Mouse (Mus musculus): ENCODE measurements around the gene Mbip. TPM values are rescaled to one million over a fixed set of nuclear protein-coding genes. Genes with fewer than 3 reads are reported as not detected.
A peak's percentile ranks its signal among the peaks of the same experiment; 100 is the strongest.

The Mbip gene
- 1 to 10 TPM; 6.5 to 7.8 TPM for total RNA-seq (2021)

DNA sequence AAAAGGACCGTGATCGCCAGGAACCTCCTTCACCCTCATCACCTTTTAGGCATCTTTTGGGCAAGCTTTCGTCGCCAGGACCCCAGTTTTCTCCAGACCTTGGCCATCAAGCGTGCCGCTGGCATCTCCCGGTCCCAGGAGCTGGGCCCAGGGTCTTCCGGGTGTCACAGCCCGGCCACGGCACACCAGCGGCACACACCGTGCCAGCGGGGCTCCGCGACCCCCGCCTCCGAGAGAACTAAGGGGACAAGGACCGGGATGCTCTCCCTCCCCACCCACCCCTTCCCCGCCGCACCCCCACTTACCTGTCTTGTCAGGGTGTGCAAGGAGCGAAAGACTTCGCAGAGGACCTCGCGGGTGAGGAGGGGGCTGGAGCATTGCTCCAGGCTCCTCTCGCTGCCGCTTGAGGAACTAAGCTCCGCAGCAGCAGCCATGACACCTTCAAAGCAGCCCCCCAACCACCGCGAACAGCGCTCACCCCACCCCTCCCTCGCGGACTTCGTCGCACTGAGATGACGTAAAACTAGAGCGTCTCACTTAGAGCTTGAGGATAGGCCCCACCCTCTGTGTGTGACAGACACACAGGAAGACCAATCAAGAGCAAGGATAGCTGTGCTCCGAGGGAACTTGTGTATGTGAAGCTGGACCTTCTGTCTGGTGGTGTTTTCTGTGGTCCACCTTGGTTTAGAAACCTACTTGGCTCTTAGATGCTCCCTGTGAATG is at the start of gene Mbip:
Gene Mbip, minus strand, starts transcription at position 528 of the 723 bp plus-strand sequence.
- intact Hi-C loops (cut with DNase I), result no loop called here

DNA sequence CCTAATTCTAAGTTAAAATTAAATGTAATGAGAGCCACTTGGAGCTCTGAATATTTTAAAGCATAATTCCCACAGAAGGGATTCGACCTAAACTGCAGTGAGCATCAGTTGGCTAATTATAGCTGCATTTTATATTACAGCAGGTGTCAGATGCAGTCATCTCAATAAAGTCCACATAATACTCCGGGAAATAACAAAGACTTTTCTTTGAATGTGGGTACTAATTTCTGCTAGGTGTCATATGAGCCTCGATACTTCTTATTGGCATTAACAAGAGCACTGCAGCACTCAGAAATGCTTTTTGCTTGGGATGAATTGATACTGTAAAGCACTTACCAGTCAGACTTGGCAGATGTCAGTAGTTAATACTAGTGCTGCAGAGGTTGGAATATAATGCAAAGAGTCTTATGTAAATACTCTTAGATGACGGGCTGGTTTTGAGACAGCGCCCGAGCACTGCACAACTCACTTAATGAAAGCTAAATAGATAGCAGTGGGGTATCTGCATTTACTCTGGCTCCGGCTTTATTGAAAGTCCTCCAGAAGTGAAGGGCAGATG is 42.0 kb upstream of the Mbip start:
- DNase-seq (ENCODE audit: low spot score), result no peak
- intact Hi-C loops (cut with DNase I), result no loop called here

More for the DNA sequence above, at the start of gene Mbip:
- DNase-seq (ENCODE audit: low spot score), result peak; percentile 84

DNA sequence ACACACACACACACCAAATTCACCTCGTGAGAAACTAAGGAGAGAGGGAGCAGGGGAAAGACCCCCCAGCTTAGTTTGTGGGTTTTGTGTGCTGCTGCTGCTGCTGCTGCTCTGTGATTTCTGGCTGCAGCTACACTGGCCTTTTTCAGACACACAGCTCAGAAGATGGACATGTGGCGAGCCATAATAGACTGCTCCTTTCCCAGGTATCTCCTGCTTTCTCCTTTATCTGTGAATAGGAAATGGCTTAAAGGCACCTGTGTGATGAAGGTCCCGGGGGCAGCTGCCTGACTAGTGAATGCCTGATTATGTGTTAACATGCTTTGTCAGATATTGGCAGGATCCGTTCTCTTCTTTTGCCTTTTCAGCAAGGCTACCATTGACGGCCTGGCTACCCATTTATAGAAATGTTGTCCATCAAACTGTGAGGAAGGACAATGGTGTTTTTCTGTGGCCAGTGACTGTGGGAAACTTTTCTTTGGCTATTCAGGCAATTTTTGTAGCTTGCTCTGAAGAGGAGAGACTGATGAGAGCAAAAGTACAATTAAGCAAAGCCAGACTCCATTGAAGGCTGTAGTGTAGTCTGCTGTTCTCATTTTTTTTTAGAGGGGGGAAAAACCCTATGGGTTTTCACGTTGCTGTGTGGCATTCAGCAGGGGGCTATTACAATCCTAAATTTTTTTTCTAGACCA is 41.4 kb upstream of the Mbip start:
- intact Hi-C loops (cut with DNase I), result no loop called here
- DNase-seq (ENCODE audit: low spot score), result no peak

DNA sequence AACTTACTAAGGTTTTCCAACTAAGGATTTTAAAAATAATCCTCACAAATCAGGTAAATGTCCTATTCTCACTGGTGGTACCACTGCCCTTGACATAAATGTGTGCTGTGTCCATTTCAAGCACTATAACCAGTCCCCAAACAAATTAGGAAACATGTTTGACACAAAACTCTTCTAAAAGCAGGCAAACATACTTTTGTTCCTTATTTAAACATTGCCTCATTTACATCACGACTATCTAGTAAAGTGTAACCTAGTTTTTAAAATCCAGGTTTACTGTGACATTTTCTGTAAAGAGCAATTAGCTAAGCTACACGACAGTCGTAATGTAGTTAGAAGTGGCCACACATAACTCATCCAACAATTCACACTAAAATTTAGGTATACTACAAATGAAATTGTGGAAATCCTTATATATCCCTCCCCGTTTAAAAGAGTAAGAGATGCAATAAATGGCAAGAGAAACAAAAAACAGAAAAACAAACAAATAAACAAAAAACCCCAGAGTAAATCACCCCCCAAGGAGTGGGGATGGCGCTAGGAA is 851 bp downstream of the Mbip start:
- intact Hi-C loops (cut with DNase I), result no loop called here
- DNase-seq (ENCODE audit: low spot score), result no peak

DNA sequence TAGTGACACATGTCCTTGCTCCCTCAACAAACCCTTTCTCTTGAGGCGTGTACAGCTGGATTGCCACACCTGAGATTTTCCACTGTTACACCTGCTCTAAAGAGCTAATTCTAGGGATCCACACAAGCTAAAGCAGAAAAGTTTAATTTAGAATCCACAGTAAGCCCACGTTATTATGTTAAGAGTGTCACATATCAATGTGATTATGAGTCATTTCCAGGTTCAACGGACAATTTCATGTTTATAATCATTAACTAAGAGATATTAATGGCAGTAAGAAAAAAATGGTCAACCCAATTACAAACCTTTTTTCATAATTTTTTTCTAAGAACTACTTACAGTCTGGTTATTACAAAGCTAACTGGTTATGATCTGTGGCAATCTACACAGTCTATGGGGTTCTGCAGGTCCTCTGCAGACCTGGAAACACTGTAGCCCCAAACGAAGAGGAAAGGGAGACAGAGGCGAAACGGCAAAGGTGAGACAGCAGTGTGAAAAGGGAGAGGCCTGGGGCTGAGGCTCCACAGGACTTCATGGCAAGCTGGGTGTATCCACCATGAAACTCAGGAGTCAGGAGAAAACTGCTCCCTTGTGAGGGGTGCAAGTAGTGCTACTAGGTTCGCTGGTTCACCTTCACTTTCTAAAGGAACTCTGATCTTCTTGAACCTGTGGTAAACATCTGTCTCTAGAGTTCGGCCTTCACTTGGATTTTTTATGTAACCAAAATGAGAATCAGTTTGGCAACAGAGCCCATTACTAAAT is 6.2 kb downstream of the Mbip start:
- intact Hi-C loops (cut with DNase I), result no loop called here
- DNase-seq (ENCODE audit: low spot score), result no peak

DNA sequence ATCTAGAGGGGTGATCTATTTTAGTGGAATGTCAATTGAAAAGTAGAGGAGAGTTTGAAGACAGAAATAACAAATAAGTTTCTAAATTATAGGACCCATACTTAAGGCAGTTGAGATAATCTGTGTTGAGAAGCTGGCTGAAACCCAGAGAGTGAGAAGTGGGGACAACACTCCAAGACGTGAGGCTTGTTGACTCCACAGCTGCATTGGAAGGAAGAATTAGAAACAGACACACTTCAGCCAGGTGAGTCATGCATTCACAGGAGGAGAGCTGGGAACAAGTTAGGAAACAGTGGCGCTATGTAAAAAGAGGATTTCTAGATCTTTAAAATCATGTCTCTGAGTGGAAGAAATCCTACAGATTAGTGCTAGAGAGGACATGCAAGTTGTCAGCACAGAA is 12.2 kb downstream of the Mbip start:
- no peak for DNase-seq (ENCODE audit: low spot score)
- intact Hi-C loops (cut with DNase I), result no loop called here

DNA sequence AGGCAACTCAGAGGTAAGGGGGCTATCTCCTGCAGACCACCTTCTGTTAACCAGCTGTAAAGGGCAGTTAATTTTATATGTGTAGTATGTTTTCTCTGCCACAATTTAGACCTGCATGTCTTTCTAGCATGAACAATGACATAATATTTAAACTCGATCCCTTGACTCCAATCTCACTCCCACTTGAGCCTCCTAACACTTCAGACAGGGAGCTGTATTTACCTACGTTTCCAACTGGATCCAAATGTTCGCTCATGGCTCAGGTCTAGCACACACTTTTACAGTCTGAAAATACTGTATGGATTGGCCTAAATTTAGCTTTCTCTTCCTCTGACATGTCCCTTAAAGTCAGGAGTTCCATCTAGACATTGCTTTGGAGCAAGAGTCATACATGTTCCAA is 13.2 kb downstream of the Mbip start:
- no peak for DNase-seq (ENCODE audit: low spot score)
- intact Hi-C loops (cut with DNase I), result no loop called here

DNA sequence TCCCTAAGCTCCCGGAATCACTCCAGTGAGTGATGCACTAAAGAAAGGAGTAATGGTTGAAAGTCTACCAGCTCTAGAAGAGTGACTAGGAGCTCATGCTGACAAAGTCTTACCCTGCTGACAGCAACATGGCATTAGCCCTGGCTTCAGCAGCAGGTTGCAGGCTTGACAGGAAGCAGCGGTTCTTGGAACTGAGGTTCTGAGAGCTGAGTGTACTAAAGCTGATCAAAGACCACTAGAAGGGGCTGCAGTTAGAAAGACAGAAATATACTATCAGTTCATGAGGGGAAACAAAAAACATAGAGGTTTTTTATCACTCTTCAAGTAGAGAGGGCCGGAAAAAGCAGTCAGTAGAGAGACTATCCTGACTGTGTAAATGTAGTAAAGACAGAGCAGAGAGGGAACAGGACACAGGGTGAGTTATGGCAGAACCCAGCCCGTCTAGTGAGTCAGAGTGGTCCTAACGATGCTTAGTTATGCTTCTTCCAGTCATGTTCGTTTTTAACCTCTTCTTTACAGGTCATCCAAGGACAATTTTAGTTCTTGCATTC is 18.2 kb downstream of the Mbip start:
- no peak for DNase-seq (ENCODE audit: low spot score)
- intact Hi-C loops (cut with DNase I), result no loop called here

DNA sequence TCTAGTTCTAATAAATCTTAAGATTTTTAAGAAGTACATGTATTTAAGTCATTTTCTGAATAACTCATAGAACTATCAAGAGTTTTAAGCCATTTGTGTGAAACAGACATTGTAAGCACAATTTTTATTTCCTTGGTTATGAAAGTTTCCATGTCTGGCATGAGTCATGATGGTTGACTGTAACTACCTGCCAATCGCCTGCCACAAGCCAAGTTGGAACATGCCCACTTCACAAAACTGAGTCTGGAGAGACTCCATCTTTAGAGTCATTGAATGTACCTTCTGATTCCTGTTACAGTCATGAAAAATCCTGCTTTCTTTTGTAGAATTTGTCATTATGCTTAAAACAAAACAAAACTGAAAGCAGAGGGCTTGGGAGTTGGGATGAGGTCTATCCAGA is 19.8 kb downstream of the Mbip start:
- DNase-seq (ENCODE audit: low spot score), result no peak
- intact Hi-C loops (cut with DNase I), result no loop called here

DNA sequence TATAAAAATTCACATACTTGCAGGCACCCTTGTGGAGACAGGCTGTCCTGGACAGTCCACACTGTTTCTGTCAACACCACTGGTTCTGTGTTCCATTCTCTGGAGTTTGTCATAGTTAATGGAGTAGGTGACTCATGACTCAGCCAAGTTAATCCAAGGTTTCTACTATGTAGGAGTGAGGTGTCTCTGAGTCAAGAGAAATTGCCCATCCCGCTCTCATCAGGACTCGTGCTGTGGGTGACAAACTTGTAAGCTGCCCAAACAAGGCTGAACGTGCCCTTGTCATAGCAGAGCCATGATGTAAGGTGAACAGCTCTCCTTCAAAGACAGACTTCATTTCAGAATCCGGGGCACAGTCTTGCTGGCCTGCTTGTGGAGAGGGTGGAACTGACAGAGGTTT is 26.8 kb downstream of the Mbip start:
- intact Hi-C loops (cut with DNase I), result no loop called here
- DNase-seq (ENCODE audit: low spot score), result no peak

DNA sequence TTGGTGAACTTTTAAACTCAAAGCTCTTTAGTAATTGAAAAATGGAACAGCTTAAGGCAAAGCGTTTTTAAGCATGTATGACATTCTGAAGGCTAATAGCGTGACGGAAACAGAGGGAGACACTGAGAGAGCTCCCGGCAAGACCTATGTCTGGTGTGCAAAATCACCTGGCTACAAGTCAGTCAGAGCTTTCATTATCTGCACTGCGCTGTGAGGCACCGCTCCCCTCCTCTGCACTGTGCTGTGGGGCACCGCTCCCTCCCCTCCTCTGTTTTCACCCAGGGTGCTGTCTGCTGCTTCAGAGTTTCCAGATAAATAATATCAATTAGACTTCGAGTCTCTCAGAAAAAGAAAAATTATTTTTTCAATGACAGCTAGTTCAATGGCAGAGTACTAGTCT is 27.6 kb downstream of the Mbip start:
- intact Hi-C loops (cut with DNase I), result no loop called here
- DNase-seq (ENCODE audit: low spot score), result no peak

DNA sequence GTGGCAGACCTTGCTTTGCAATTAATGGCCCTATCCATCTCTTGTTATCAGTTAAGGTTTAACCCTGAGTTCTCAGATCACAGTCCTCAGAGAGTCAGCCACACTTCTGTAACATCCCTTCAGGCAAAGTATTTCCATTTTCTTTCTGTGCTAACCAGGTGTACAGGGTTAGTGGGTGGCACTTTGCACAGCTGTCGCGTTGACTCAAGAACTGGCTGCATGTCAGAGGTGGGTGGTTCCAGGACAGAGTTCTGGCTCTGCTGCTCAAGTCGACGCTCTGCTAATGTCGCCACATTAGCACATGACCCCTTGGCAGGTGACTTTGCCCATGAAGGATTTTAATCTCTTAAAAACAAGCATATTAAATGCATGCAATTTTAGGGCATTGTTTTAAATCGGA is 39.9 kb downstream of the Mbip start:
- no peak for DNase-seq (ENCODE audit: low spot score)
- intact Hi-C loops (cut with DNase I), result no loop called here

DNA sequence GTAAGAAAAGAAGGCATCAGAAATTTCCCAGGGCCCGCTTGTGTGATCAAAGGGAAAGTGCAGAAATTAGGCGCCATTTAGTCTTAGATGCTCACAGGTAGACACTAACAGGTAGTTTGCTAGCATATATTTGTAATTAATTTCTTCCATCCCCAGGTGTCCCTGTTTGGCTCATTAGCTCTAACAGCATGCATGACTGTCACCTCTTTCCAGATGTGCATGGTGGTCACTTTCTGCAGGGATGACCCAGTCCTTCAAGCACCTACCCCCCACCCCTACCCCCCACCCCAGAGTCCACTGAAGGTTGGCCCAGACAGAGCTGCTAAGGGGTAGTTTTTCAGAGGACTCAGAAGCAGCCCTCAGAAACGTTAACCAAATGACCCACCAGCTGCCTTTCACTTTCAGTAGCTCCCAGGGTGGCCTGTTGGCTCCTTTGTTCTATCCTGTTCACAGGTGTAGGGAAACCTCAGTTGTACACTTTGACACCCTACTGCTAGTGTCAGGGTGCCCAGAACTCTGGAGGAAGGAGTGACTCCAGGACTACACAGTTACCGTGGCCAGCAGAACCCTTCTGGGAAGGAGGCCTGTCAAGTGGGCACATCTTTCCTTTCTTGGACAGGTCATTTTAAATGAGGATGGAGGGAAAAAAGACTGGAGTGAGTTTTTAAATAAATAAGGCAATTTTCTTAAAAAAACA is 43.2 kb downstream of the Mbip start:
- no peak for DNase-seq (ENCODE audit: low spot score)
- intact Hi-C loops (cut with DNase I), result no loop called here

DNA sequence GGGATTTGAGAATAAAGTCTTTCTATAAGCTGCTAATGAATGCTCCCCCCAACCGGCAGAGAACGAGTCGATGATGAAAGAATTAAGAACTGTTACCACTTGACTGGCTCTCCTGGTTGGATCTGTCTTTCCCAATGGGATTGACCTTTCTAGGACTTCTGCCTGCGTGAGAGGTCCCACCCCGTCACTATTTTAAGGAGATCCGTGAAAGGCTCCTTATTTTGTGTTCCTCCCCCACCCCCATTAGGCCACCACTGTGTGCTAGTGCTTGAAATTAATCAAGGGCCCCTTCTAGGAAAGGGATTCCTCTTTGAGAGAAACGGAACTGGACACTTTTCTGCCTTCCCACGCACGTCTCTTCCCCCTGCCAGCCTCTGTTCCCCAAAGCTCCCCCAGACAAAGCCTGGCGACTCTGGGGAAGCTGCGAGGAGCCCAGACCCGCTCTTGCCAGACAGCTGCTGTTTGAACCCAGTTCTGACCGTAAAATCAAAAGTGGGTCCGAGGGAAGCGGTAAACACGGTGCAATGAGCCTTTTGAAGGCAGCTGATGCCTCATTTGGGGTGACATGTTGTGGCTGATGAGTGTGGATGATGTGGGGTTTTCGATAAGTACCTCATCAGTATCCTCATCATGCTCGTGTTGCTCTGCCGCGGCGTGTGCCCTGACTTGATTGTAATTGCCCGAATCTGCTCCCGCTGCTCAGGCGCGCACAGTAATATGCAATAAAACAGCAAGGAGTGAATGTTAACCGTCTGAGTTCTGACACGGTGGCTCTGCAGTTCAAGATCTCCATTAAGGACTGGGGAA is 44.0 kb downstream of the Mbip start:
- no peak for DNase-seq (ENCODE audit: low spot score)
- intact Hi-C loops (cut with DNase I), result no loop called here

DNA sequence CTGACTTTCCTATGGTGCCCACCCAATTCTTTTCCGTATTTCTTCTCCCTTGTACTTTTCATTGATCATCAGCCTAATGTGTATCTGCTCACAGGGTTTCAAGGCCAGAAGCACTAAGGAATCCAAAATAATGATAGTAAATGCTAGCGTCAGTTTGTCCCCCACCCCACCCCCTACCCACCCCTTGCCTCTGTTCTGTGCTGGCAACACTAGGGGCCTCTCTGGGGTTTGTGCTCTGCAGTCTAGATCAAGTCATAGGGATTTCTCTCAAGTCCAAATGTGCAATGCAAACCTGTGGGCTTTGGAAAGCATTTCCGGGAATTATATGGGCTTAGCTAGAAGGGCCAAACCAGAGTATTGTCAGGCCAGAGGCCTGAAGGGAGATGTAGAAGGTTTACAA is 46.1 kb downstream of the Mbip start:
- intact Hi-C loops (cut with DNase I), result no loop called here
- DNase-seq (ENCODE audit: low spot score), result no peak

DNA sequence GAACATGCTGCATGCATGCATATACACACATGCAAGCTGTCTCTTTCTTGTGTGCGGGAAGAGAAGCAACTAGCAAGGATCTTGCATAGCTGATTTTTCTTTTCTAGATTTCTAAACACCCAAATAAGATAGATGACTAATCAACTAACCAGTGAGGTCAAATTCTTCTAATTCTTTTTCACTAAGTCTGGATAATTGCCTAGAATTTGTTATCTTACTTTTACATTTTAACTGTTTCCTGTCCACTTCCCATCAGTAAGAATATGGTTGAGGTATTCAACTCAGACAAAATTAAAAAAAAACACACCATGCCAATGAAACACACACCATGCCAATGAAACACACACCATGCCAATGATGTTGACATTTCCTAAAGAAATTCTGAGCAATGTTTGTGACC is 46.8 kb downstream of the Mbip start:
- no peak for DNase-seq (ENCODE audit: low spot score)
- intact Hi-C loops (cut with DNase I), result no loop called here

DNA sequence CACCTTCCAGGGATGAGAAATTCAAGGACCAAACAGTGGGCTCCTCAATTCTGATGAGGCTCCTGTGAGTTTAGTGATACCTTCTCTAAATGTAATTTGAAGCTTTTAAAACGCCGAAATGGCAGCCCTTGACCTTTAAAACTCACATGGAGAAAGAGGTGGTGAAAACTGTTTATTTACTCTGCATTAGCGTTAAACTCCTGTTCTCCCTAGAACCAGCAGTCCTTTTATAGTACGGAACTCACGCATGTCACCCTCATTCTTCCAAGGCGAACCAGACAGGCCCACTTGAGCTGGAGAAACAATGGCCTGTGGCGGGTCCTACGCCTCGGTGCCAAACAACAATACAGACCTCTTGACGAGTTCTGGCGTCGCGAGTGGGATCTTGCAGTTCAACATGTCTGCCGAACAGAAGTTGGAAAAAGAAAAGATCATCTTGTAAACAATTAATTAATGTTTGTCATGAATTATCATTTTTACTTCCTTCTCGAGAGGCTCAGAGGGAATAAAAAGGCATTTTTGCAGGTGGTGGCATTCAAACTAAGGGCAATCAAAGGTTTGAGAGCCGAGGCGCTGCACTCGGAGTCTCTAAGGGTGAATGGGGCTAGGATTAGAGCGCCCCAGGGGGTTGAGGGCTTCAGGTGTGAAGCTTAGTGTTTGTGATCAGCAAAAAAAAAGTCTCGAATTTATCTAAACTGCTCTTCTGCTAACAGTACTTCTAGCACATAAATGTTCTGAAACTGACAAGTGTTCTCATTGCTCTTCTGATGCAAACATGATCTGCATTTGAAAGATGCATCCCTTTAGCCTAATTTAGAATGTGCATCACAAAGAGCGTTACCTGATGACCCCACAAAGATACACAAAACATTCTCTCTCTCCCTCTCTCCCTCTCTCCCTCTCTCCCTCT is 47.5 kb downstream of the Mbip start:
- intact Hi-C loops (cut with DNase I), result no loop called here
- DNase-seq (ENCODE audit: low spot score), result no peak

DNA sequence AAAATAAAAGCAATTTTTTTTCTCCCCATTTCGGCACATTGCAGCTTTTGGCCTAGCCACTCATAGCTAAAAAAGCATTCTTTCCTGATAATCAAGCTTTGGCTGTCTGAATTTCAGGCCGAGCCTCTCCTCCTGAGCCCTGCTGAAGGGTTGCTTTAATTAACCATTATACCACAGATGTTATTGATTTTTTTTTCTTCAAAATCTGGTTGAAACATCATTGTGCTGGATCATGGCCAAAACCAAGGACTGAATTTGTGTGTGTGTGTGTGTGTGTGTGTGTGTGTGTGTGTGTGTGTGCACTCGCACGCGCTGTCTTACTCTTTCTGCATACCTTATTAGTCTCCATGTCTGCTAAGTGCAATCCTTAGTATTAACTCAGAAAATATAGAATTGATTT is 48.6 kb downstream of the Mbip start:
- DNase-seq (ENCODE audit: low spot score), result no peak
- intact Hi-C loops (cut with DNase I), result no loop called here

Data from heart, postnatal 25 days (tissue).